Mouse (Mus musculus) ES-E14 (cell line): ENCODE measurements around the gene Ubxn7. TPM values are rescaled to one million over a fixed set of nuclear protein-coding genes. Genes with fewer than 3 reads are reported as not detected.

Experiments
- DNase-seq: peaks from one replicate; pipeline ENCODE4 v3.0.0-alpha.2; 2013; ENCODE audit warnings: low read depth, low spot score
- H3K27ac ChIP-seq: 2 replicates; pipeline ENCODE4 v1.5.1; 2012; ENCODE audit warnings: low read depth, mild to moderate bottlenecking, low read length, moderate library complexity, mixed read lengths; ENCODE audit not compliant: poor library complexity, insufficient read depth, severe bottlenecking
- H3K36me3 ChIP-seq: 2 replicates; pipeline ENCODE4 v1.6.1; 2012; ENCODE audit warnings: mild to moderate bottlenecking, low read length, moderate library complexity, mixed read lengths; ENCODE audit not compliant: control insufficient read depth, poor library complexity, insufficient read depth, severe bottlenecking
- H3K4me1 ChIP-seq, 2 experiments: fragments of 150-350 bp in 1 of 2; sonication (generic) in 1 of 2; 2 replicates each; pipeline ENCODE4 v1.6.1; 2012; ENCODE audit warnings: low read length in 2 of 2, mild to moderate bottlenecking in 1 of 2, mixed read lengths in 1 of 2; ENCODE audit not compliant: control insufficient read depth in 2 of 2, insufficient read depth in 2 of 2, poor library complexity in 1 of 2
- H3K4me3 ChIP-seq, 2 experiments: fragments of 150-350 bp in 1 of 2; sonication (generic) in 1 of 2; 2 replicates each; pipeline ENCODE4 v1.5.1; 2012; ENCODE audit warnings: low read length in 2 of 2, low read depth in 1 of 2, mild to moderate bottlenecking in 1 of 2, mixed read lengths in 1 of 2; ENCODE audit not compliant: insufficient read depth in 1 of 2, poor library complexity in 1 of 2, severe bottlenecking in 1 of 2
- H3K9ac ChIP-seq: 2 replicates; pipeline ENCODE4 v1.6.1; 2012; ENCODE audit warnings: low read depth, mild to moderate bottlenecking, low read length, mixed read lengths; ENCODE audit not compliant: poor library complexity, insufficient read depth, severe bottlenecking
- H3K9me3 ChIP-seq: fragments of 150-350 bp; sonication (generic); 2 replicates; pipeline ENCODE4 v1.6.1; 2012; ENCODE audit warnings: low read depth, mild to moderate bottlenecking, low read length; ENCODE audit not compliant: control insufficient read depth, insufficient read depth
- CHD2 ChIP-seq: IDR thresholded peaks from 2 replicates; pipeline ENCODE4 v1.6.1; 2014; ENCODE audit warnings: mild to moderate bottlenecking, low read depth, low read length, inconsistent platforms
- HCFC1 ChIP-seq: IDR thresholded peaks from 2 replicates; pipeline ENCODE4 v1.6.1; 2012; ENCODE audit warnings: low read length, inconsistent platforms, borderline replicate concordance; ENCODE audit not compliant: insufficient read depth
- MAFK ChIP-seq: IDR thresholded peaks from 2 replicates; pipeline ENCODE4 v1.6.1; 2014; ENCODE audit warnings: mild to moderate bottlenecking, low read depth, low read length, inconsistent platforms; ENCODE audit not compliant: insufficient read depth
- ZC3H11A ChIP-seq: IDR thresholded peaks from 2 replicates; pipeline ENCODE4 v1.6.1; 2012; ENCODE audit warnings: low read depth, mild to moderate bottlenecking, inconsistent platforms, low read length, borderline replicate concordance
- ZNF384 ChIP-seq: IDR thresholded peaks from 2 replicates; pipeline ENCODE4 v1.6.1; 2012; ENCODE audit warnings: low read depth, low read length, inconsistent platforms
- in situ Hi-C, 2 experiments: fragments of 600-800 bp; cut with MboI; formaldehyde crosslinking; loops; one replicate each; pipeline ENCODE4 v1.15.1; 2025; ENCODE audit warnings: low sequenced_read_pairs in 2 of 2, inconsistent platforms in 1 of 2; ENCODE audit not compliant: unreplicated experiment in 2 of 2
- total RNA-seq: library from RNA; depleted of rRNA; stranded (reverse); fragments of 300-350 nt; gene quantifications from 2 replicates; pipeline ENCODE4 v1.2.3, GENCODE M21; 2012

Gene Ubxn7
- total RNA-seq, 1 experiment = 47.6 TPM

- Histone ChIP-seq H3K4me1 (no peaks in the 10 kb centered on the region; a peak in 1 of 4 replicates), H3K9ac (peak within 1 kb of the TSS; percentile 73), H3K36me3 (no peaks in the 10 kb centered on the region), H3K4me3 (peak within 1 kb of the TSS; percentile 83), H3K9me3 (no peaks in the 10 kb centered on the region), H3K27ac (peak within 1 kb of the TSS; percentile 59)
- 0 out of 2 replicates have a peak, but pooled peaks have one; percentile 14 for TF ChIP-seq HCFC1
- no peak for TF ChIP-seq MAFK
- TF ChIP-seq ZNF384 = no peak
- in situ Hi-C loops = no loop called here
- peak; percentile 93 for DNase-seq
Measured at GRCm38 (mm10) chr16:32419517-32420483, 87.7 kb downstream of the Ubxn7 start, which contains the start of gene Tctex1d2. TSS of gene Tctex1d2 (plus strand) at chr16:32419702.

- Histone ChIP-seq H3K4me3 (no peak overlapping the region), H3K9ac (no peak overlapping the region), H3K9me3 (no peaks in the 10 kb centered on the region), H3K27ac (no peak overlapping the region), H3K36me3 (no peaks in the 10 kb centered on the region), H3K4me1 (no peaks in the 10 kb centered on the region)
- TF ChIP-seq ZNF384 = no peak
- TF ChIP-seq CHD2 = no peak
- no peak for TF ChIP-seq ZC3H11A
- no peak for TF ChIP-seq MAFK
- no peak for TF ChIP-seq HCFC1
- no peak for DNase-seq
- in situ Hi-C loops = no loop called here
Measured at GRCm38 (mm10) chr16:32427506-32427905, 95.4 kb downstream of the Ubxn7 start.

- H3K9me3 ChIP-seq = no peaks in the 10 kb centered on the region
- H3K4me1 ChIP-seq = no peaks in the 10 kb centered on the region
- H3K36me3 ChIP-seq = no peaks in the 10 kb centered on the region
- DNase-seq = peak; percentile 90
- peak within 1 kb of the TSS; percentile 85 for H3K9ac ChIP-seq
- in situ Hi-C loops = no loop called here
- H3K4me3 ChIP-seq = peak within 1 kb of the TSS; percentile 83 to 87
- no peak within 1 kb of the TSS for H3K27ac ChIP-seq
- TF ChIP-seq MAFK (0 out of 2 replicates have a peak, but pooled peaks have one; percentile 55), ZNF384 (no peak), HCFC1 (peak; percentile 77; the same call in 1 of the 2 replicates), ZC3H11A (no peak), CHD2 (no peak)
Measured at GRCm38 (mm10) chr16:32430474-32431046, 98.5 kb downstream of the Ubxn7 start, which contains the start of gene Pcyt1a. TSS of gene Pcyt1a (plus strand) at chr16:32430921.

GRCm38 (mm10) chr16:32431047-32431591, 99.1 kb downstream of the Ubxn7 start:
- Histone ChIP-seq H3K27ac (no peak overlapping the region), H3K4me3 (peak overlapping the region; percentile 83 to 87), H3K4me1 (no peaks in the 10 kb centered on the region), H3K9ac (peak overlapping the region; percentile 82), H3K9me3 (no peaks in the 10 kb centered on the region), H3K36me3 (no peaks in the 10 kb centered on the region)
- in situ Hi-C loops = no loop called here
- TF ChIP-seq ZNF384 (no peak), CHD2 (no peak), ZC3H11A (no peak), HCFC1 (no peak), MAFK (no peak)
- DNase-seq = peak; percentile 6
